Mouse (Mus musculus): ENCODE results near the gene Zfp27. TPM values are rescaled to one million over a fixed set of nuclear protein-coding genes. Genes with fewer than 3 reads are reported as not detected.
"Not testable (repeated sequence)": the region's sequence is repeated elsewhere in the genome, so short reads cannot be mapped to it uniquely, and the experiment has no call there.

Gene Zfp27
- polyA plus RNA-seq, 1 experiment from 2014 or later: 5.0 TPM

DNA sequence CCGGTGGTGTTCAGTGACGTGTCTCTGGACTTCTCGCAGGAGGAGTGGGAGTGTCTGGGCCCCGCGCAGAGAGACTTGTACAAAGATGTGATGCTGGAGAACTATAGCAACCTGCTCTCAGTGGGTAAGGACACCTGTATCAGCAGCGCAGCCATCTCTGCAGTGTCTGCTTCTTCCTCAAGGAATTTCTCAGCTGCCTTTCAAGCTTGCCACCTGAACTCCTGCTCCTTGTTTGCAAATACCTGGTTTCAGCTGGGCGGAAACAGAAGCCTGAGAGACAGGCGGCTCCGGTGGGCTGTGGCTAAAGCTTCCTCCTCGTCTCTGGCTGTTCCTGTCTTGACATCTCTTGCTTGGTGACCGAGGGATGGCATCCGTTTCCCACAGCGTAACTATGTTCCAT is 5.8 kb upstream of the Zfp27 start:
- WGBS (ENCODE audit: missing documents): 98% methylated on average over 10 of the region's 13 CpGs
- no peaks in the 10 kb centered on the region for H3K79me2 ChIP-seq (ENCODE audit: inconsistent target)
- no peak overlapping the region for H3K27ac ChIP-seq
- H3K36me3 ChIP-seq (ENCODE audit: inconsistent target): peaks cover 28% of the 10 kb centered on the region
- no peak overlapping the region for H3K4me3 ChIP-seq (ENCODE audit: inconsistent target)

DNA sequence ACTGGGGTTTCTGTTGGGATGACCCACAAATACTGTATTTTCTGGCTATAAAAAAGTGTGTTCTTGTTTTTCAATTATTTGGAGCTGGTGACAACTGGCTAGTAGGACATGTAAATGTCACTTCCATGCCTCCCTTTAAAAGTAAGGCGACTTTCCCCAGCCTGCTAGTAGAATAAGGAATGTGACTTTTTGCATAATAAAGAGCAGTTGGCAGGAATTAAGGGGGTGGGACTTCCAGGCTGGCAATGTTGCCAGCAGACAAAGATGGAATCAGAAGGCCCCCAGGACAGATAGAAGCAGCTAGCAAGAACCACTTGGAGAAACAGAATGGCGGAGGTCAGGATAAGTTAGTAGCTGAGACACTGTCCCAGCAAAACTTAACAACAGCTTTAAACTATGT is 3.9 kb upstream of the Zfp27 start:
- whole genome bisulfite sequencing (ENCODE audit: missing documents): 91% methylated on average over 2 of the region's 2 CpGs
- H3K4me3 ChIP-seq (ENCODE audit: inconsistent target): no peak overlapping the region

DNA sequence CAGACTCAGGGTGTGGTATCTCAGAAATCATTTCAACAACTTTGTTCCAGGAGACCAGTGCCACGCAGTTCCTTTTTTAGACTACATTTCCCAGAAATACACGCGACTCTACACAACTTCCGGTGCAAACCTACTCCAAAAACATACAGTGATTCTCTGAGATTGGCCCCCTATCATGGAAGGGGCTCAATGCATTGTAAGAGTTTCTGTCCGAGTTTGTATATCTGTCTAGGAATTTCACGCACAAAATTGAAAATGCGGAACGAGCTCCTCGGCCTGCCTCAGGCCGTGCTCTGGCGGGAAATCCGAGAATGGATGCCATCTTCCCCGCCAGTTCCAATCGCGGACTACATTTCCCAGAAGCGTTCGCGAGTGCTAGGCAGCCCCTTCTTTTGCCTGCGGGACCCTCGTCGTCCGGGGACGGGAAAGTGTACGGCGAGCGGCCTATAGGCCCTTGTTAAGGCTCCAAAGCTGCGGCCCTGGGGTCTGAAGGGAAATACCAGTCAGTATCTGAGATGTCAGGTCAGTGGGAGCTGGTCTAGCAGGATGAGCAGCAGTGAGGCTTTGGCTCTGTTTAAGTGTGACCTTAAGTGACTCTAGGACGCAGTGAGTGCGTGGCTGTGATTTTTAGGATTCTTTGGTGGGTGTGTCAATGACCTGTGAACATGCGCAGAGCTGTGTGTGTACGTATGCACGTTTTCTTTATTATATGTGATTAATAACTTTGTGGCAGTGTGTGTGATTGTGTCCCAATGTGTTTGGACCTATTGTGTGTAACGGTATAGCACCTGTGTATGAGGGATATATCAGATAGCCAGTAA is 2.0 kb upstream of the Zfp27 start, which contains the start of gene Zfp383:
Gene Zfp383 (plus strand): TSS at position 94 of the 821 bp plus-strand sequence.
- Histone ChIP-seq H3K27ac (peak within 1 kb of the TSS; percentile 80), H3K36me3 (ENCODE audit: inconsistent target) (0 out of 2 replicates have a peak, but pooled peaks cover 7% of the 10 kb centered on the region), H3K4me3 (ENCODE audit: inconsistent target) (peak within 1 kb of the TSS; percentile 74), H3K79me2 (ENCODE audit: inconsistent target) (no peaks in the 10 kb centered on the region)
- 2% methylated on average over 32 of the region's 33 CpGs for WGBS (ENCODE audit: missing documents)

More for the DNA sequence above, 3.9 kb upstream of the Zfp27 start:
- Histone ChIP-seq H3K36me3 (ENCODE audit: inconsistent target) (peaks cover 23% of the 10 kb centered on the region), H3K27ac (no peak overlapping the region), H3K79me2 (ENCODE audit: inconsistent target) (no peaks in the 10 kb centered on the region)

DNA sequence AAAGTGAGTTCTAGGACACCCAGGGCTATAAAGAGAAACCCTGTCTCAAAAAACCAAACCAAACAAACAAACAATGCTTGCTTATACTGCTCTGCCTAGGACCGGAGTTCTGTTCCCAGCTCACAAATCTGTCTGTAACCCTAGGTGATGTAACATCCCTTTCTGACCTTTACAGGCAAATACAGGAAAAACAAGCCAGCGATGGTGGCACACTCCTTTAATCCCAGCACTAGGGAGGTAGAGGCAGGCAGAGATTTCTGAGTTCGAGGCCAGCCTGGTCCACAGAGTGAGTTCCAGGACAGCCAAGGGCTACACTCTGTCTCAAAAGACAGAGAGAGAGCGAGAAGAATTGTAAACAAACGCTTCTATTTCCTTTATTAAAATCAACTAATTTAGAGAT is 834 bp upstream of the Zfp27 start:
- no peaks in the 10 kb centered on the region for H3K79me2 ChIP-seq (ENCODE audit: inconsistent target)
- no peak overlapping the region for H3K27ac ChIP-seq
- H3K36me3 ChIP-seq (ENCODE audit: inconsistent target): 0 out of 2 replicates have a peak, but pooled peaks cover 5% of the 10 kb centered on the region
- WGBS (ENCODE audit: missing documents): 94% methylated on average over 5 of the region's 5 CpGs
- no peak overlapping the region for H3K4me3 ChIP-seq (ENCODE audit: inconsistent target)

DNA sequence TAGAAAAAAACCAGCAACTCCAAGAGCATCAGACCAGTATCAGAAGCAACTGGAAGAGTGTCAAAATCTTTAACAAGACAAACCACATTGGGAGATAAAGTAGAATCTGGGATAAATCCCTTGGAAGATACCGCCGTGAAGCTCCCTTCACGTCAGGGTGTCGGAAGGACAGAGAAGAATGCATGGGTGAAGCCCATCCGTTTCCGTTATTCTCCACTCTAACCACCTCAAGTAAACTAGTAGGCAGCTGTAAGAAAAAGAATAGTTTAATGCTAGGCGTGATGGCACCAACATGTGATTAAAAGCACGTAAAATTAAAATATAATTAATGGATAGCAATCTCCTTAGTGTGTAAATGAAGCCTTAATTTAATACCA is 298 bp upstream of the Zfp27 start:
- H3K4me3 ChIP-seq (ENCODE audit: inconsistent target): peak overlapping the region; percentile 63
- peak overlapping the region; percentile 68 for H3K27ac ChIP-seq
- H3K79me2 ChIP-seq (ENCODE audit: inconsistent target): no peaks in the 10 kb centered on the region
- H3K36me3 ChIP-seq (ENCODE audit: inconsistent target): no peaks in the 10 kb centered on the region
- 41% methylated on average over 8 of the region's 8 CpGs for WGBS (ENCODE audit: missing documents)

DNA sequence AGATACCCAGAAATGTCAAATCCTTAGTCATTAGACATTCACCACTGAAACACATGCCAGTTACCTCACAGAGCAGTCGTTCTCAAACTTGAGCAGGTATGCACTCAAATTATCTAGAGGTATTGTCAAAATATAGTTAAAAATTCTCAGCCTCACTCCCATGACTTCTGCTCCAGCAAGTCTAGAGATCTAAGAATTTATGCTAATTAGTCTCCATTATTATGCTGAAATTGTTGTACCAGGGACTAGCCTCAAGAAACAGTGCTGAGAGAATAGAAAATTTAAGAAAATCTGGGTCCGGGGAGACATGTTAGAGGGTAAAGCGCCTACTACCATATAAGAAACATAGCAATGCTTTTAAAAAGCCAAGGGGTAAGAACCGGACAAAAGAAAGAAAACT is 2.3 kb downstream of the Zfp27 start:
- 97% methylated on average over 4 of the region's 4 CpGs for WGBS (ENCODE audit: missing documents)
- Histone ChIP-seq H3K27ac (no peak overlapping the region), H3K36me3 (ENCODE audit: inconsistent target) (peaks cover 11% of the 10 kb centered on the region), H3K79me2 (ENCODE audit: inconsistent target) (no peaks in the 10 kb centered on the region), H3K4me3 (ENCODE audit: inconsistent target) (no peak overlapping the region)

DNA sequence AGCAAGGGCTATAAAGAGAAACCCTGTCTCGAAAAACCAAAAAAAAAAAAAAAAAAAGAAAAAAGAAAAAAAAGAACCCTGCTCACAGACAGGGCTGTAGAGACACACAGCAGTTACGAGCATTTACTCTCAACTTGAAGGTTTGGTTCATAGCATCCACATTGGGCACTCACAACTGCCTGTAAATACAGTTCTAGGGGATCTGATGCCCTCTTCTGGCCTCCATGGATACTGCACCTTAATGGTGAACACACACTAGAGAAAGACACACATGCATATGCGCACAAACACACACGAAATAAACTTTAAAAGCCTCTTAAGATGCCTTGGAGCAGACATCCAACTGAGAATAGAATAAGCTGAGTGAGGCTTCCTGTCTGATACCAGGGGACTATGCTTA is 8.0 kb downstream of the Zfp27 start:
- Histone ChIP-seq H3K4me3 (ENCODE audit: inconsistent target) (no peak overlapping the region), H3K36me3 (ENCODE audit: inconsistent target) (peaks cover 65% of the 10 kb centered on the region)
- WGBS (ENCODE audit: missing documents): 100% methylated on average over 3 of the region's 4 CpGs

DNA sequence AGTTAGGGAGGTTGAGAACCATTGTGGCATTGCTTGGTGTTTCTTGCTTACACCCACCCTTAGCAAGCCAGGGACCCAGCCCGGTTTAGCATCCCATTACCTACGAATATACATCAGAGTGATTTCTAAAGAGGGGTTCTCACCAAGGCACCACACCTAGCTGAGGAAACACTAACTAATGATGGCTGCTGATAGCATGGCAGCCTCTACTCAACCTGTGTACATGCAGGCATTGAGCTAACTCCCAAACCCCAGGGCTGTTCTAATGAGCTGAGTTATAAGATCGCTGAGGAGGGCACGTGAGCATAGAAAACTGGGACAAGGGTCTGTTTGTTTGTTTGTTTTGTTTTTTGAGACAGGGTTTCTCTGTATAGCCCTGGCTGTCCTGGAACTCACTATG is 13.6 kb downstream of the Zfp27 start:
- Histone ChIP-seq H3K79me2 (ENCODE audit: inconsistent target) (no peaks in the 10 kb centered on the region), H3K36me3 (ENCODE audit: inconsistent target) (peaks cover 42% of the 10 kb centered on the region)

More for the DNA sequence above, 8.0 kb downstream of the Zfp27 start:
- Histone ChIP-seq H3K27ac (no peak overlapping the region), H3K79me2 (ENCODE audit: inconsistent target) (no peaks in the 10 kb centered on the region)

DNA sequence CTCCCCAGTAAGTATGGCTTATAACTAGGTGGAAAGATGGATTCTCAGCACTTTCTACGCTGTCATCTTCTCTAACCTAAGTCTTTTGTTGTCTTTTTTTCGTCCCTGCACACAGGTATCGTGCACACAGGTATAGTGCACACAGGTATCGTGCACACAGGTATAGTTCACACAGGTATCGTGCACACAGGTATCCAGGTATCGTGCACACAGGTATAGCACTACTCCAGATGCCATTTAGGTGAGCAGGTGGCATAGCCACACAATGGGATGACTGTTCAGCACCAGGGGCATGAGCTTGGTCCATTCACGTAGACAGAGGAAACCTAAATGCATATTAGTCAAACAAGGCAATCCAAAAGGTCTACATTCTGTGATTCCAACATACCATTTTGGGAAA is 15.9 kb downstream of the Zfp27 start:
- Histone ChIP-seq H3K27ac (no peak overlapping the region), H3K79me2 (ENCODE audit: inconsistent target) (no peaks in the 10 kb centered on the region), H3K4me3 (ENCODE audit: inconsistent target) (no peak overlapping the region), H3K36me3 (ENCODE audit: inconsistent target) (peaks cover 21% of the 10 kb centered on the region)
- 94% methylated on average over 7 of the region's 7 CpGs for WGBS (ENCODE audit: missing documents)

More for the DNA sequence above, 13.6 kb downstream of the Zfp27 start:
- Histone ChIP-seq H3K4me3 (ENCODE audit: inconsistent target) (no peak overlapping the region), H3K27ac (no peak overlapping the region)
- whole genome bisulfite sequencing (ENCODE audit: missing documents): 100% methylated on average over 2 of the region's 4 CpGs

DNA sequence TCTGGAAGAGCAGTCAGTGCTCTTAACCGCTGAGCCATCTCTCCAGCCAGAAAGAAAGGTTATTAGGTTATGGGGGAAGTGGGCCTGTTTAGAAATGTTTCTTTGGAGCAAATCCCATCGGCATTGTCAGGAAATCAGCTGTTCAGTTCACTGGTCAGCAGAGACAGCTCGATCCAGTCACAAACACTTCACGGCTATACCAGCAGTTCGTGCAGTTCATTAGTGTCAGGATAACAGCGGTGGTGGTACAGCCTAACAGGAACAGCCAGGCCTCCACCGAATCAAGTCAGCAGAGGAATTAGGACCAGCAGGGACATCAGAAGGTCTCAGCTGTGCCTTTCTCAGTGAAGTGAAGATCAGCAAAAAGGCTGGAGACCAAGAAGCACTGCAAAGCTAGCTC is 25.5 kb downstream of the Zfp27 start:
- no peak overlapping the region for H3K27ac ChIP-seq
- H3K79me2 ChIP-seq (ENCODE audit: inconsistent target): no peaks in the 10 kb centered on the region
- WGBS (ENCODE audit: missing documents): 88% methylated on average over 7 of the region's 7 CpGs
- H3K36me3 ChIP-seq (ENCODE audit: inconsistent target): no peaks in the 10 kb centered on the region
- H3K4me3 ChIP-seq (ENCODE audit: inconsistent target): no peak overlapping the region

DNA sequence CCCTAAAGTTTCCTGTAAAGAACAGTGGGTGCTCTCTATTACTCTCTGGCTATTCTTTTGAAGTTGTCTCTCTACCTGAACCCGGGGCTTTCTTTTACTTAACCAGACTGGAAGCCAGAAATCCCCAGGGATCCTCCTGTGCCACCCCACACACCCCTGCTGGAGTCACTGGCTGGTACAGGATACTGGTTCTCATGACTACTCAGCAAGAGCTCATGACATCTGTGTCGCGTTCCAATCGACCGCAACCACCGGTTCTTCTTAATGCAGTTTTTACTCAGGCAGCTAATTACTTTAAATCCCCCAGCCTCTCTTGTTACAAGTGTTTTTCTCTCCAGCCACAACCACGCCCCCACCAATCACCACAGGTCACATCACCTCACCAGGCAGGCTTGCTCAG is 26.3 kb downstream of the Zfp27 start:
- 79% methylated on average over 7 of the region's 7 CpGs for WGBS (ENCODE audit: missing documents)

DNA sequence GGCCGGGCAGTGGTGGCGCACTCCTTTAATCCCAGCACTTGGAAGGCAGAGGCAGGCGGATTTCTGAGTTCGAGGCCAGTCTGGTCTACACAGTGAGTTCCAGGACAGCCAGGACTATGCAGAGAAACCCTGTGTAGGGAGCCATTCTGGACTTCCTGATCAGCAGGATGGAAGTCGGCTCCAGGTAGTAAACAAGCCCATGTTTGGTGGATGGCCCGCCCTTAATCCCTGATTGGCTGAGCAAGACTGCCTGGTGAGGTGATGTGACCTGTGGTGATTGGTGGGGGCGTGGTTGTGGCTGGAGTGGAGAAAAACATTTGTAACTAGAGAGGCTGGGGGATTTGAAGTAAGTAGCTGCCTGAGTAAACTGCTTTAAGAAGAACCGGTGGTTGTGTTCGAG is 28.8 kb downstream of the Zfp27 start:
- H3K36me3 ChIP-seq (ENCODE audit: inconsistent target); H3K27ac ChIP-seq; H3K4me3 ChIP-seq (ENCODE audit: inconsistent target); H3K79me2 ChIP-seq (ENCODE audit: inconsistent target): not testable (repeated sequence)
- 90% methylated on average over 9 of the region's 9 CpGs for WGBS (ENCODE audit: missing documents)

More for the DNA sequence above, 26.3 kb downstream of the Zfp27 start:
- no peaks in the 10 kb centered on the region for H3K79me2 ChIP-seq (ENCODE audit: inconsistent target)
- peaks cover 3% of the 10 kb centered on the region; the same call in 1 of the 2 replicates for H3K36me3 ChIP-seq (ENCODE audit: inconsistent target)
- H3K4me3 ChIP-seq (ENCODE audit: inconsistent target): no peak overlapping the region
- H3K27ac ChIP-seq: no peak overlapping the region

DNA sequence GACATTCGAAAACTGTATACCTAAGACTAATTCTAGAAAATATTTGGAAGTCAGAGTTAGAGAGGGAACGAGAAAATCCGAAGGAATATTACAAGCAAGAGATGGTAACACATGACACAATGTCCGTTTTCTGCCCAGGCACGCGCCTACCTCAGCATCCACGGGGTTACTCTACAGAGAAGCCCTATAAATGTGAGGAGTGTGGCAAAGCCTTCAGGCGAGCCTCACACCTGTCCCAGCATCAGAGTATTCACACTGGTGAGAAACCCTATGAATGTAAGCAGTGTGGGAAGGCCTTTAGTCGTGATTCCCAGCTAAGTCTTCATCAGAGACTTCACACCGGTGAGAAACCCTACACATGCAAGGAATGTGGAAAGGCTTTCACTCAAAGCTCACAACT is 32.1 kb downstream of the Zfp27 start:
- Histone ChIP-seq H3K27ac (no peak overlapping the region), H3K4me3 (ENCODE audit: inconsistent target) (no peak overlapping the region), H3K36me3 (ENCODE audit: inconsistent target) (peaks cover 8% of the 10 kb centered on the region; the same call in 1 of the 2 replicates), H3K79me2 (ENCODE audit: inconsistent target) (no peaks in the 10 kb centered on the region)
- 92% methylated on average over 10 of the region's 10 CpGs for WGBS (ENCODE audit: missing documents)

DNA sequence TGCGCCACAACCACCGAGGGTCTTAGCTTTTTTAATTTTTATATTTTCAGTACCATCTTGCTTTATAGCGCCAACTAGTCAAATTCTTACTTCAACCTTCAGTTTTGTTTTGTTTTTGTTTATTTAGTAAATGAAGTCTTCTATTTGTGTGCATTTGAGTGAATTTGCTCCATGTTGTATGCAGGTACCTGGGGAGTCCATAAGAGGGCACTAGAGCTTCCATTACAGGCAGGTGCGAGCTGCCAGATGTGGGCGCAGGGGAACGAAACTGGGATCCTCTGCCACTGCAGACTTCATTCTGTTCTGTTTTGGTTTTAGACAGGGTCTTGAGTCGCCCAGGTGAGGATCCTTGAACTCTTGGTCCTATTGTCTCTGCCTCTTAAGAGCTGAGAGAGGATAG is 44.7 kb downstream of the Zfp27 start:
- H3K36me3 ChIP-seq (ENCODE audit: inconsistent target): no peaks in the 10 kb centered on the region
- no peak overlapping the region for H3K27ac ChIP-seq
- no peak overlapping the region for H3K4me3 ChIP-seq (ENCODE audit: inconsistent target)
- H3K79me2 ChIP-seq (ENCODE audit: inconsistent target): no peaks in the 10 kb centered on the region
- 97% methylated on average over 7 of the region's 7 CpGs for WGBS (ENCODE audit: missing documents)

Measured in macrophage (primary cell).